Mouse (Mus musculus) bone marrow, adult 2 months (tissue): ENCODE measurements around the gene Rplp0. TPM values are rescaled to one million over a fixed set of nuclear protein-coding genes. Genes with fewer than 3 reads are reported as not detected.

ENCODE experiments used
- H3K27ac ChIP-seq: fragments of 200-500 bp; 2 replicates; pipeline ENCODE4 v1.5.1; 2012; ENCODE audit warnings: low read depth, mild to moderate bottlenecking, control low read depth, inconsistent platforms, low read length; ENCODE audit not compliant: control insufficient read depth, poor library complexity, insufficient read depth
- H3K4me1 ChIP-seq: fragments of 200-500 bp; 2 replicates; pipeline ENCODE4 v1.6.1; 2011; ENCODE audit warnings: low read length; ENCODE audit not compliant: control insufficient read depth, insufficient read depth
- H3K4me3 ChIP-seq: fragments of 200-500 bp; replicated peaks from 2 replicates; pipeline ENCODE3; 2011; ENCODE audit warnings: mild to moderate bottlenecking, low read depth, low read length, control low read depth; ENCODE audit not compliant: control insufficient read depth
- CTCF ChIP-seq: fragments of 200-500 bp; IDR thresholded peaks from 2 replicates; pipeline ENCODE4 v1.5.1; 2011; ENCODE audit warnings: low read length, control low read depth; ENCODE audit not compliant: control insufficient read depth, insufficient read depth
- POLR2A ChIP-seq: fragments of 200-500 bp; IDR thresholded peaks from 2 replicates; pipeline ENCODE4 v1.6.1; 2011; ENCODE audit warnings: low read depth, mild to moderate bottlenecking, control low read depth, low read length, borderline replicate concordance; ENCODE audit not compliant: control insufficient read depth
- WGBS: fragments of 180-500 bp; shearing (Covaris S2); methylation state at CpG from one replicate; pipeline ENCODE4 v1.1.7; 2018; 5-methylcytosine and 5-hydroxymethylcytosine counted together
- polyA plus RNA-seq: library from polyadenylated mRNA; stranded (reverse); fragments of >200 nt; gene quantifications from 2 replicates; pipeline ENCODE4 v1.2.4, GENCODE M21; 2011; ENCODE audit warnings: low replicate concordance; ENCODE audit not compliant: missing spikeins, insufficient read depth, insufficient read length

Gene Rplp0
- polyA plus RNA-seq, 1 experiment, result 1,167 TPM

DNA sequence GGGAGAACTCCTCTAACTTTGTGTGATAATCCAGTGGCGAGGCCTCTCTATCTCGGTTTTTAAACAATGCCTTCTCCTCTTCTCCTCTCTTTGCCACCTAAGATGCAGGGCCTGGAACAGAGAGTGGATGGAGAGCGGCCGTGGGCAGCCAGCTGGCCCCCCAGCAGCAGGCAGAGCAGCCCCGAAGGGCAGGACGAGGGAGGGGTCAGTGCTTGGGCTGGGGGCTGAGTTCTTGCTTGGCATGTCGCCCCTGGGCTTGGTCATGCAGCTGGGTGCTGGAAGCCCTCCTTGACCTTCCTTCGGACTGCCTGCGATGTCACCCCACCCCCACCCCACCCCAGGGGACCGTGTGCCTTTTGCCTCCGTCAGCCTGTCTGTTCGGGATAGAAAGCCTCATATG lies 7.9 kb upstream of the Rplp0 start:
- WGBS, result 87% methylated on average over 12 of the region's 12 CpGs

DNA sequence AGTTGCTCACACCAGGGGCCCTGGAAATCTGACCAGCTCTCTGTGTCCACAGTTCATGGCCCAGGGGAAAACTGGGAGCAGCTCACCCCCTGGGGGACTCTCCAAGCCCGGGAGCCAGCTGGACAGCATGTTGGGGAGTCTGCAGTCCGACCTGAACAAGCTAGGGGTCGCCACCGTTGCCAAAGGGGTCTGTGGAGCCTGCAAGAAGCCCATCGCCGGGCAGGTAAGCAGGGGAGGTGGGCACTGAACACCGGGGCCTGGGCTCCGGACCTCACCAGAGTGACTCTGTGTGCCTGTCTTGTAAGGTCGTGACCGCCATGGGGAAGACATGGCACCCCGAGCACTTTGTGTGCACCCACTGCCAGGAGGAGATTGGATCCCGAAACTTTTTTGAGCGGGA lies 7.5 kb upstream of the Rplp0 start:
- TF ChIP-seq POLR2A (no peak), CTCF (no peak)
- H3K4me3 ChIP-seq, result no peak overlapping the region
- WGBS, result 87% methylated on average over 13 of the region's 13 CpGs
- H3K27ac ChIP-seq, result no peak overlapping the region
- H3K4me1 ChIP-seq, result no peaks in the 10 kb centered on the region

More for the DNA sequence above, 7.9 kb upstream of the Rplp0 start:
- no peak for TF ChIP-seq POLR2A
- no peak for TF ChIP-seq CTCF
- Histone ChIP-seq H3K4me3 (no peak overlapping the region), H3K27ac (no peak overlapping the region), H3K4me1 (no peaks in the 10 kb centered on the region)

DNA sequence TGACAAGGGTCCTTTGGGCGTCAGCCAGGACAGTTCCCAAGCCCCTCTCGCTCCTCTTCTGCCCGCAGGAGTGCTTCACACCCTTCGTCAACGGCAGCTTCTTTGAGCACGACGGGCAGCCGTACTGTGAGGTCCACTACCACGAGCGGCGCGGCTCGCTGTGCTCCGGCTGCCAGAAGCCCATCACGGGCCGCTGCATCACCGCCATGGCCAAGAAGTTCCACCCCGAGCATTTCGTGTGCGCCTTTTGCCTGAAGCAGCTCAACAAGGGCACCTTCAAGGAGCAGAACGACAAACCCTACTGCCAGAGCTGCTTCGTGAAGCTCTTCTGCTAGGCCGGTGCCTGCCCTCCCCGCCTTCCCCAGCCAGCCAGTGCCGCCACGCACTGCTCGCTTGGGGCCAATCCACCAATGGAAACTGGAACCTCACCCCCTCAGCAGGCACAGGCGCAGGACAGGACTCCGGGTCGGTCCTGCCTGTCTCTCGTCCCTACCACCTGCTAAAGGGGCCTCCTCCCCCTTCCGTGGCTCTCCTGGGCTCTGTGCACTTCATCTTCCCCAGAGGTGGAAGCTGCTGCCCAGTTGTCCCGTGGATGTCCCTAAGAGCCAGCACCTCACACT lies 5.4 kb upstream of the Rplp0 start:
- 92% methylated on average over 33 of the region's 33 CpGs for WGBS
- no peak overlapping the region for H3K4me3 ChIP-seq
- no peak for TF ChIP-seq POLR2A
- no peaks in the 10 kb centered on the region for H3K4me1 ChIP-seq
- no peak overlapping the region for H3K27ac ChIP-seq

- 88% methylated on average over 18 of the region's 18 CpGs for WGBS
- no peaks in the 10 kb centered on the region for H3K4me1 ChIP-seq
- no peak for TF ChIP-seq CTCF
- no peak for TF ChIP-seq POLR2A
- no peak overlapping the region for H3K4me3 ChIP-seq
- no peak overlapping the region for H3K27ac ChIP-seq
Observed at GRCm38 (mm10) chr5:115554536-115555291, 4.6 kb upstream of the Rplp0 start.

GRCm38 (mm10) chr5:115556217-115556616 lies 3.0 kb upstream of the Rplp0 start:
- Histone ChIP-seq H3K27ac (no peak overlapping the region), H3K4me1 (no peaks in the 10 kb centered on the region; the same call in 1 of the 2 replicates), H3K4me3 (no peak overlapping the region)
- 18% methylated on average over 8 of the region's 8 CpGs for WGBS
- TF ChIP-seq POLR2A (no peak), CTCF (peak; percentile 77)

DNA sequence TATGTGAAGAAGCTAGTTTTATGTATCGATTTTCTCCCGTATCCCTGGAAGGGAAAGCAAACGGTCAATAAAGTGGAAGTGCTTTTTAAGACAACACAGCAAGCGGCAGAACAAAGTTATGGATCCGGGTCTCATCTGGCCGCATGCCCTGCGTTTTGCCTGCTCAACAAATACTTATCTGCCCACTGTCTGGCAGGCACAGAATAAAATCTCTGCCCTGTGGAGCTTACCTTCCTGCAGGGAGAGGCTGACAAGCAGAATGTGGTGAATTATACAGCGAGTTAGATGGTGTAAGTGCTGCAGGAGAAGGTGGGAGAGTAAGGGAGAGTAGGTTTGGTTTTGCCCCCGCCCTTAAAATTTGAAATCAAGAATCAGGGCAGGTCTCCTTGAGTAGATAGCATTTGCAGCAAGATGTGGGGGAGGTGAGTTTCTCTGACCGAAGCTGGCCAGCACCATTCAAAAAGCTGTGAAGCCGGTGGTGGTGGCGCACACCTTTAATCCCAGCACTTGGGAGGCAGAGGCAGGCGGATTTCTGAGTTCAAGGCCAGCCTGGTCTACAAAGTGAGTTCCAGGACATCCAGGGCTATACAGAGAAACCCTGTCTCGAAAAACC lies 979 bp upstream of the Rplp0 start:
- TF ChIP-seq CTCF (no peak), POLR2A (no peak)
- no peaks in the 10 kb centered on the region; the same call in 1 of the 2 replicates for H3K4me1 ChIP-seq
- 84% methylated on average over 14 of the region's 14 CpGs for WGBS
- H3K27ac ChIP-seq, result no peak overlapping the region
- H3K4me3 ChIP-seq, result no peak overlapping the region

DNA sequence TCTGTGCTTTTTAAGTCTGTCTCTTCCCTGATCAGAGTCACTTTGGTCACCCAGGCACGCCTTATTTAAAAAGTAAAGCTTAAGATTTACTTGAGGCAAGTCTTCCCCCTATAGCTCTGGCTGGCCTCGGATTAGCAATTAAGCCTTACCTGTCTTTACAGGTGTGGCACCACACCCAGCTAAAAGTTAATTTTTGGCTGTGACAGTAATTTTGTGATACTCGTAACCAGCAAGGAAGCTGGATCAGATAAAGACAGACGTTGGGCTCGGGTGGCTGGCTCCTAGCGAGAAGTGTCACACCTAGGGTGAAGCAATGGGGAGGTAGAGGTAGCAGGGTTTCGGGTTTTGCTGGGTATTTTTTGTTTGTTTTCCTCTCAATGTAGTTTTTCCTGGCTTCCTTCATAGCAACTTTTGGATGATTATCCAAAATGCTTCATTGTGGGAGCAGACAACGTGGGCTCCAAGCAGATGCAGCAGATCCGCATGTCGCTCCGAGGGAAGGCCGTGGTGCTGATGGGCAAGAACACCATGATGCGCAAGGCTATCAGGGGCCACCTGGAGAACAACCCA lies 1.2 kb downstream of the Rplp0 start:
- Histone ChIP-seq H3K27ac (no peak overlapping the region), H3K4me1 (peaks cover 1% of the 10 kb centered on the region; the same call in 1 of the 2 replicates), H3K4me3 (peak overlapping the region; percentile 57)
- TF ChIP-seq CTCF, result no peak
- no peak for TF ChIP-seq POLR2A
- WGBS, result 43% methylated on average over 13 of the region's 13 CpGs
